Mouse (Mus musculus) midbrain, embryonic 12.5 days (tissue): ENCODE data around the gene Tmem87a. TPM values are rescaled to one million over a fixed set of nuclear protein-coding genes. Genes with fewer than 3 reads are reported as not detected.

ENCODE experiments used
- ATAC-seq: fragments of 200-750 bp; cut with Nextera tagmentation; 2 replicates; pipeline ENCODE4 v1.8.0; 2017; ENCODE audit warnings: low read depth, moderate TSS enrichment, moderate library complexity; ENCODE audit not compliant: low FRiP score
- H3K27ac ChIP-seq: fragments of 300-500 bp; sonication (generic); replicated peaks from 2 replicates; pipeline ENCODE4 v1.5.1; 2016; ENCODE audit warnings: mild to moderate bottlenecking
- H3K27me3 ChIP-seq: fragments of 300-500 bp; sonication (generic); 2 replicates; pipeline ENCODE4 v1.6.1; 2016; ENCODE audit warnings: mild to moderate bottlenecking
- H3K36me3 ChIP-seq: fragments of 300-500 bp; sonication (generic); 2 replicates; pipeline ENCODE4 v1.6.1; 2016
- H3K4me1 ChIP-seq: fragments of 300-500 bp; sonication (generic); 2 replicates; pipeline ENCODE4 v1.6.1; 2016
- H3K4me2 ChIP-seq: fragments of 300-500 bp; sonication (generic); replicated peaks from 2 replicates; pipeline ENCODE4 v1.6.1; 2016; ENCODE audit warnings: mild to moderate bottlenecking, moderate library complexity
- H3K4me3 ChIP-seq: fragments of 300-500 bp; sonication (generic); 2 replicates; pipeline ENCODE4 v1.5.1; 2016; ENCODE audit warnings: mild to moderate bottlenecking
- H3K9ac ChIP-seq: fragments of 300-500 bp; sonication (generic); replicated peaks from 2 replicates; pipeline ENCODE4 v1.6.1; 2016; ENCODE audit warnings: mild to moderate bottlenecking, moderate library complexity
- H3K9me3 ChIP-seq: fragments of 300-500 bp; sonication (generic); 2 replicates; pipeline ENCODE4 v1.6.1; 2016; ENCODE audit warnings: mild to moderate bottlenecking
- WGBS: fragments of 180-500 bp; shearing (Covaris S2); methylation state at CpG from one replicate; pipeline ENCODE4 v1.1.7; 2016; 5-methylcytosine and 5-hydroxymethylcytosine counted together
- polyA plus RNA-seq: library from polyadenylated mRNA; unstranded; fragments of >200 nt; fragmentation: Nextera tagmentation; extraction: Ambion mirVana; gene quantifications from 2 replicates; pipeline ENCODE4 v1.2.1, GENCODE M21; 2016

The Tmem87a gene
- polyA plus RNA-seq, 1 experiment from 2014 or later = 7.1 TPM

DNA sequence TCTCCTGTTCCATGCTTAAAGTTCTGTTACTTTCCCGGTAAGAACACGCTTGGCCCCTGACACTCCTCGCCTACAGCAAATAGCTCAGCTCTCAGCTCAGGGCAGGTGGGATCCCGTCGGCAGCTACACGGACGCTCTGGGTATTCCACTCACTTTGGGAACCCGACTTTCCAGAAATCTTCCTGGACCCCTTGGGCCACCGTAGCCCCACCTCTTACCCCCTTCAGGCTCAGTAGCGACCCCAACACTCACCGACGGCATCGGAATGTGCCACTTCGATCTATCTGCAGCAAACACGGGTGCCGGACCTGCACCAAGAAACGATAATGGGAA is 294 bp downstream of the Tmem87a start, which contains the start of gene Ganc:
Ganc (plus strand) TSS at position 244 of the 333 bp plus-strand sequence.
- no peaks in the 10 kb centered on the region for H3K27me3 ChIP-seq
- H3K4me1 ChIP-seq = peaks cover 17% of the 10 kb centered on the region; the same call in 1 of the 2 replicates
- under 1% methylated on average over 17 of the region's 17 CpGs for WGBS
- H3K4me3 ChIP-seq = peak within 1 kb of the TSS; percentile 77
- peak; percentile 83 for ATAC-seq
- peak within 1 kb of the TSS; percentile 89 for H3K27ac ChIP-seq
- no peaks in the 10 kb centered on the region for H3K9me3 ChIP-seq
- H3K36me3 ChIP-seq = no peaks in the 10 kb centered on the region
- peak within 1 kb of the TSS; percentile 82 for H3K9ac ChIP-seq
- peak within 1 kb of the TSS; percentile 88 for H3K4me2 ChIP-seq

- WGBS = 57% methylated on average over 3 of the region's 3 CpGs
- H3K4me2 ChIP-seq = peak overlapping the region; percentile 88
- H3K4me3 ChIP-seq = peak overlapping the region; percentile 77
- peaks cover 17% of the 10 kb centered on the region; the same call in 1 of the 2 replicates for H3K4me1 ChIP-seq
- H3K9me3 ChIP-seq = no peaks in the 10 kb centered on the region
- H3K9ac ChIP-seq = no peak overlapping the region
- peaks cover 6% of the 10 kb centered on the region; the same call in 1 of the 2 replicates for H3K36me3 ChIP-seq
- no peaks in the 10 kb centered on the region for H3K27me3 ChIP-seq
- ATAC-seq = no peak
- H3K27ac ChIP-seq = no peak overlapping the region
Measured at GRCm38 (mm10) chr2:120402813-120403212, 1.1 kb downstream of the Tmem87a start.

DNA sequence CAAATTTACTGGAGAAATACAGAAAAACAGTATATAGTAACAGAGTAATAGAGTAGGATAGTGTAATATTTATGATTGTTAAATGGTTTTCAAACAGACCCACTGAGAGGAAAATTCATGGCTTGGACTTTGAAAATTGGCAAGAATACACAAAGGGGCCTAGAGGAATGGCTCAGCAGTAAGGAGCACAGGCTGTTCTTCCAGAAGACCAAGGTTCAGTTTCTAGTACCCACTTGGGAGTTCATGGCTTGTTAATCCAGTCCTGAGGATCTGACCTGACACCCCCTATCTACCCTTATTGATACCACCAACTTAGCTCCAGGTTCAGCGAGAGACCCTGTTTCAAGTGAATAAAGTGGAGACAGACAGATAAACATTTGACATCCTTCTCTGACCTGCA is 6.0 kb downstream of the Tmem87a start:
- no peak overlapping the region for H3K27ac ChIP-seq
- no peak for ATAC-seq
- 95% methylated on average over 1 of the region's 1 CpGs for WGBS
- H3K9me3 ChIP-seq = no peaks in the 10 kb centered on the region
- H3K4me1 ChIP-seq = peaks cover 6% of the 10 kb centered on the region; the same call in 1 of the 2 replicates
- no peaks in the 10 kb centered on the region for H3K27me3 ChIP-seq
- peaks cover 40% of the 10 kb centered on the region for H3K36me3 ChIP-seq
- no peak overlapping the region for H3K4me3 ChIP-seq
- no peak overlapping the region for H3K4me2 ChIP-seq
- no peak overlapping the region for H3K9ac ChIP-seq

- Histone ChIP-seq H3K9ac (no peak overlapping the region), H3K9me3 (no peaks in the 10 kb centered on the region), H3K27me3 (no peaks in the 10 kb centered on the region), H3K4me1 (no peaks in the 10 kb centered on the region), H3K36me3 (peaks cover 69% of the 10 kb centered on the region), H3K4me2 (no peak overlapping the region), H3K27ac (no peak overlapping the region), H3K4me3 (no peak overlapping the region)
- no peak for ATAC-seq
Measured at GRCm38 (mm10) chr2:120392406-120392805, 11.5 kb downstream of the Tmem87a start.

GRCm38 (mm10) chr2:120390934-120391333 is 13.0 kb downstream of the Tmem87a start:
- Histone ChIP-seq H3K36me3 (peaks cover 62% of the 10 kb centered on the region), H3K4me2 (no peak overlapping the region), H3K27ac (no peak overlapping the region), H3K9ac (no peak overlapping the region), H3K27me3 (no peaks in the 10 kb centered on the region), H3K9me3 (no peaks in the 10 kb centered on the region), H3K4me1 (no peaks in the 10 kb centered on the region), H3K4me3 (no peak overlapping the region)
- WGBS = 94% methylated on average over 1 of the region's 1 CpGs
- no peak for ATAC-seq

DNA sequence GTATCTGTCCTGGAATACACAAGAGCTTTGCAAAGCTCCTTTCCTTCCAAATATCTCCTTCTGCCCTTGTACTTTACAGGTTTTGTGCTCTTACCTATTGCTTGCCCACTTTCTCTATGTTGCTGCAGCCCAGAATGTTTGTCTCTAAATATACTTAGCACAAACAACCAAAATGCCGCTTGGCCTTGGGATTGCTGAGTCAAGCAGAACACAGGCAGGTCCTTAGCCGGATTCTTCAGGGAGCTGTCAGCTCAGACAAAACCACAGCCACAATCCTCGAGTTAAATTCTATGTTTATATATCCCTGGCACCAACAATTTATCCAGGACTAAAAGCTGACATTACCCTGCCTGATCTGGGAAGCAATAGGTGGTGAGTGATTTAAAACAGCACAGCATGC is 14.5 kb downstream of the Tmem87a start:
- ATAC-seq = no peak
- H3K27me3 ChIP-seq = no peaks in the 10 kb centered on the region
- no peak overlapping the region for H3K4me3 ChIP-seq
- no peaks in the 10 kb centered on the region for H3K9me3 ChIP-seq
- H3K9ac ChIP-seq = no peak overlapping the region
- no peak overlapping the region for H3K27ac ChIP-seq
- H3K4me2 ChIP-seq = no peak overlapping the region
- H3K4me1 ChIP-seq = no peaks in the 10 kb centered on the region
- peaks cover 55% of the 10 kb centered on the region for H3K36me3 ChIP-seq
- WGBS = 86% methylated on average over 3 of the region's 3 CpGs

DNA sequence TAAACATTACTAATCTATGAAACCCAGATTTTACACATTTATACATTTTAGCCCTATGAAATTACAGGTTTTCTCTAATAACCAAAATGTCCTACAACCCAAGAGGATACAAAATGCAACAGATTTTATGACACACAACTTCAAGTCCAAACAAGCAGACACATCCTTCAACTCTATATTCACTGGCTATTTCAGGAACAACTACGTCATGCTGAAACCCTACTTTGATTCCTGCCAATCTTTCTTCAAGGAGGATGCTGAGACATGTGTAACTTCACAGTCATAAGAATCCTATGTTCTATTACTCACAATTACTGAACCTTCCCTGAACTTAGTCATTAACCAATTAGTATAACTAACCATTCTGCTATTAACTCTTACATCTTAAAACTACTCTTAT is 16.6 kb downstream of the Tmem87a start:
- Histone ChIP-seq H3K36me3 (peaks cover 58% of the 10 kb centered on the region), H3K27ac (no peak overlapping the region), H3K9ac (no peak overlapping the region), H3K4me1 (no peaks in the 10 kb centered on the region), H3K4me3 (no peak overlapping the region), H3K9me3 (no peaks in the 10 kb centered on the region), H3K4me2 (no peak overlapping the region), H3K27me3 (no peaks in the 10 kb centered on the region)
- ATAC-seq = no peak
- WGBS = 98% methylated on average over 1 of the region's 1 CpGs

DNA sequence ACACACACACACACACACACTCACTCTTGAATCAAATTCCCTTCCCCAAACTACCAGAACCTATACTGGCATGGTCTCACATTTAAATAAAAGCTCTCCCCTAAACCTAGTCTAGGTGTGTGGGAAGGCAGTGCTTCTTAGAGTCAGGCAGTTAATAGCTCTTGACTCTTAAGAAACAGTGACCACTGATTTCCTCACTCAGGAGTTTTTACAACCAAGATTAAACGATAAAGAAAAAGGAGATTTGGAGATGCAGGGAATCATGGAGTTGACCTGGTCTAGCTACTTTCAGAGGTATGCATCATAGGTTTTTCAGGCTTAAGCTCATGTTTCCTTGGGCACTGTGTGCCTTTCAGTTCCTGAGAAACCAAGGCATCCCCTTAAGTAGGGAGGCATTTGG is 17.6 kb downstream of the Tmem87a start:
- Histone ChIP-seq H3K9ac (no peak overlapping the region), H3K4me3 (no peak overlapping the region), H3K9me3 (no peaks in the 10 kb centered on the region), H3K27ac (no peak overlapping the region), H3K27me3 (no peaks in the 10 kb centered on the region), H3K4me2 (no peak overlapping the region), H3K36me3 (peaks cover 64% of the 10 kb centered on the region), H3K4me1 (no peaks in the 10 kb centered on the region)
- ATAC-seq = no peak
- WGBS = 97% methylated on average over 1 of the region's 1 CpGs

- Histone ChIP-seq H3K27ac (no peak overlapping the region), H3K4me1 (no peaks in the 10 kb centered on the region), H3K36me3 (peaks cover 70% of the 10 kb centered on the region), H3K9me3 (no peaks in the 10 kb centered on the region), H3K4me2 (no peak overlapping the region), H3K4me3 (no peak overlapping the region), H3K9ac (no peak overlapping the region), H3K27me3 (no peaks in the 10 kb centered on the region)
- WGBS = 74% methylated on average over 4 of the region's 4 CpGs
- ATAC-seq = no peak
Measured at GRCm38 (mm10) chr2:120373858-120374257, 30.1 kb downstream of the Tmem87a start.

- no peak overlapping the region for H3K4me3 ChIP-seq
- H3K27ac ChIP-seq = no peak overlapping the region
- no peaks in the 10 kb centered on the region for H3K4me1 ChIP-seq
- peaks cover 61% of the 10 kb centered on the region for H3K36me3 ChIP-seq
- WGBS = 92% methylated on average over 4 of the region's 4 CpGs
- no peak overlapping the region for H3K4me2 ChIP-seq
- no peaks in the 10 kb centered on the region for H3K27me3 ChIP-seq
- ATAC-seq = no peak
- no peaks in the 10 kb centered on the region for H3K9me3 ChIP-seq
- H3K9ac ChIP-seq = no peak overlapping the region
Measured at GRCm38 (mm10) chr2:120367416-120368207, 36.3 kb downstream of the Tmem87a start.

GRCm38 (mm10) chr2:120366501-120366900 is 37.4 kb downstream of the Tmem87a start:
- H3K9me3 ChIP-seq = no peaks in the 10 kb centered on the region
- peaks cover 62% of the 10 kb centered on the region for H3K36me3 ChIP-seq
- H3K27me3 ChIP-seq = no peaks in the 10 kb centered on the region
- no peak overlapping the region for H3K9ac ChIP-seq
- no peaks in the 10 kb centered on the region for H3K4me1 ChIP-seq
- H3K4me2 ChIP-seq = no peak overlapping the region
- H3K4me3 ChIP-seq = no peak overlapping the region
- H3K27ac ChIP-seq = no peak overlapping the region
- ATAC-seq = no peak
- WGBS = 92% methylated on average over 3 of the region's 3 CpGs

GRCm38 (mm10) chr2:120360425-120360824 is 43.5 kb downstream of the Tmem87a start:
- peaks cover 58% of the 10 kb centered on the region for H3K36me3 ChIP-seq
- no peak overlapping the region for H3K4me3 ChIP-seq
- 88% methylated on average over 1 of the region's 1 CpGs for WGBS

More at GRCm38 (mm10) chr2:120360425-120360824, 43.5 kb downstream of the Tmem87a start:
- H3K27ac ChIP-seq = no peak overlapping the region
- no peak overlapping the region for H3K4me2 ChIP-seq
- H3K9me3 ChIP-seq = no peaks in the 10 kb centered on the region
- no peak overlapping the region for H3K9ac ChIP-seq
- no peak for ATAC-seq
- H3K4me1 ChIP-seq = no peaks in the 10 kb centered on the region
- H3K27me3 ChIP-seq = no peaks in the 10 kb centered on the region
